Mouse (Mus musculus): Measurements from ENCODE around the gene Gstm6.
"Not testable (repeated sequence)": the region's sequence is repeated elsewhere in the genome, so short reads cannot be mapped to it uniquely, and the experiment has no call there.

DNA sequence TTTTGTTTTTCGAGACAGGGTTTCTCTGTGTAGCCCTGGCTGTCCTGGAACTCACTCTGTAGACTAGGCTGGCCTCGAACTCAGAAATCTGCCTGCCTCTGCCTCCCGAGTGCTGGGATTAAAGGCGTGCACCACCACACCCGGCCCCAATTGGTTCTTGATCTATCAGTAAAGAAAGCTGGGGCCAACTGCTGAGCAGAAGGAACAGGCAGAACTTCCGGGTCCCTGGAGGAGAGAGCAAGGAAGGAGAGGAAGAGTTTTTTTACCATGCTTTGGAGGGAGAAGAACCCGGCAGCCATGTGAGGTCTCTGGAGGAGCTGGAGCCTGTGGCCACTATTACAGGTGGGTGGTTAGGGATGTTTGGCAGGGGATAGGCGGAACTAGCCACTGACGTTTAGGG lies 11.7 kb upstream of the Gstm6 start:
- not testable (repeated sequence) for TF ChIP-seq CTCF (IDR thresholded peaks at IDR 0.05; ENCODE audit: control insufficient read depth, insufficient read depth, low read length); POLR2A (IDR thresholded peaks at IDR 0.05; ENCODE audit: borderline replicate concordance, control insufficient read depth, low read depth, low read length)
